Mouse (Mus musculus): ENCODE measurements around the gene Slc7a1. TPM values are rescaled to one million over a fixed set of nuclear protein-coding genes. Genes with fewer than 3 reads are reported as not detected.
A peak's percentile ranks its signal among the peaks of the same experiment; 100 is the strongest.

Slc7a1 gene
- 36.0 and 37.7 TPM in 2 replicates for total RNA-seq (2015)
- total RNA-seq (2017), result 14.9 and 15.3 TPM in 2 replicates

- peak; percentile 74 for ATAC-seq (replicated peaks; ENCODE audit: poor library complexity)
Measured at GRCm38 (mm10) chr5:148399660-148400443, at the start of gene Slc7a1. Gene Slc7a1 (minus strand): TSS chr5:148399904.

GRCm38 (mm10) chr5:148444974-148445373 is 45.3 kb upstream of the Slc7a1 start:
- ATAC-seq (replicated peaks; ENCODE audit: poor library complexity), result no peak

GRCm38 (mm10) chr5:148443734-148444133 is 44.0 kb upstream of the Slc7a1 start:
- ATAC-seq (replicated peaks; ENCODE audit: poor library complexity), result no peak

- no peak for ATAC-seq (replicated peaks; ENCODE audit: poor library complexity)
Measured at GRCm38 (mm10) chr5:148435660-148436059, 36.0 kb upstream of the Slc7a1 start.

- no peak for ATAC-seq (replicated peaks; ENCODE audit: poor library complexity)
Measured at GRCm38 (mm10) chr5:148432121-148432520, 32.4 kb upstream of the Slc7a1 start.

- ATAC-seq (replicated peaks; ENCODE audit: poor library complexity), result peak; percentile 84
Measured at GRCm38 (mm10) chr5:148428846-148429245, 29.1 kb upstream of the Slc7a1 start.

GRCm38 (mm10) chr5:148425136-148425535 is 25.4 kb upstream of the Slc7a1 start:
- ATAC-seq (replicated peaks; ENCODE audit: poor library complexity), result no peak

- no peak for ATAC-seq (replicated peaks; ENCODE audit: poor library complexity)
Measured at GRCm38 (mm10) chr5:148421326-148421725, 21.6 kb upstream of the Slc7a1 start.

- peak; percentile 81 for ATAC-seq (replicated peaks; ENCODE audit: poor library complexity)
Measured at GRCm38 (mm10) chr5:148419112-148419526, 19.4 kb upstream of the Slc7a1 start.

GRCm38 (mm10) chr5:148418436-148418835 is 18.7 kb upstream of the Slc7a1 start:
- no peak for ATAC-seq (replicated peaks; ENCODE audit: poor library complexity)

GRCm38 (mm10) chr5:148417756-148418155 is 18.1 kb upstream of the Slc7a1 start:
- ATAC-seq (replicated peaks; ENCODE audit: poor library complexity), result no peak; the same call in 1 of the 2 replicates

- no peak for ATAC-seq (replicated peaks; ENCODE audit: poor library complexity)
Measured at GRCm38 (mm10) chr5:148416461-148416860, 16.8 kb upstream of the Slc7a1 start.

- no peak for ATAC-seq (replicated peaks; ENCODE audit: poor library complexity)
Measured at GRCm38 (mm10) chr5:148414233-148414632, 14.5 kb upstream of the Slc7a1 start.

GRCm38 (mm10) chr5:148412504-148412903 is 12.8 kb upstream of the Slc7a1 start:
- no peak for ATAC-seq (replicated peaks; ENCODE audit: poor library complexity)

GRCm38 (mm10) chr5:148409465-148409864 is 9.8 kb upstream of the Slc7a1 start:
- ATAC-seq (replicated peaks; ENCODE audit: poor library complexity), result no peak

GRCm38 (mm10) chr5:148406913-148407312 is 7.2 kb upstream of the Slc7a1 start:
- ATAC-seq (replicated peaks; ENCODE audit: poor library complexity), result no peak

GRCm38 (mm10) chr5:148404548-148404947 is 4.8 kb upstream of the Slc7a1 start:
- ATAC-seq (replicated peaks; ENCODE audit: poor library complexity), result peak; percentile 19; the same call in 1 of the 2 replicates

- no peak for ATAC-seq (replicated peaks; ENCODE audit: poor library complexity)
Measured at GRCm38 (mm10) chr5:148402641-148403040, 2.9 kb upstream of the Slc7a1 start.

- peak; percentile 64 for ATAC-seq (replicated peaks; ENCODE audit: poor library complexity)
Measured at GRCm38 (mm10) chr5:148398766-148399659, 691 bp downstream of the Slc7a1 start.

GRCm38 (mm10) chr5:148398451-148398765 is 1.3 kb downstream of the Slc7a1 start:
- no peak for ATAC-seq (replicated peaks; ENCODE audit: poor library complexity)

GRCm38 (mm10) chr5:148397911-148398310 is 1.8 kb downstream of the Slc7a1 start:
- no peak for ATAC-seq (replicated peaks; ENCODE audit: poor library complexity)

GRCm38 (mm10) chr5:148397418-148397817 is 2.3 kb downstream of the Slc7a1 start:
- no peak for ATAC-seq (replicated peaks; ENCODE audit: poor library complexity)
